Mouse (Mus musculus) erythroblast, embryonic 14.5 days (primary cell): ENCODE measurements around the gene Stkld1.

Experiments
- GATA1 ChIP-seq: IDR thresholded peaks from 2 replicates; pipeline ENCODE4 v1.6.1; 2012; ENCODE audit warnings: low read length, inconsistent platforms, mixed read lengths
- TAL1 ChIP-seq: IDR thresholded peaks from 3 replicates; pipeline ENCODE4 v1.6.1; 2012; ENCODE audit warnings: low read length, inconsistent platforms, mixed read lengths

- TF ChIP-seq GATA1, result no peak
- TF ChIP-seq TAL1, result no peak
Measured at GRCm38 (mm10) chr2:26902467-26903220, 31.2 kb upstream of the Stkld1 start, which contains the start of gene Surf6.
